22 mouse cellular contexts compared by ENCODE assay signal in genomic region chr3:84431257-84431656, GRCm38 (mm10). TPM values are rescaled to one million over a fixed set of nuclear protein-coding genes. Genes with fewer than 3 reads are reported as not detected.
DNase-seq lines count a peak whose midpoint lies in the region; ATAC-seq and TF ChIP-seq lines count a peak whose summit lies in the region.
"Had no signal": no experiment of that assay in that cellular context is flagged by ENCODE, and none has a peak within 500 bp of the region (broad histone marks: within the 10 kb centered on the region; RNA-seq: fewer than 3 reads in every experiment).

No protein-coding gene starts in this region.

- no peak overlapping the region for H3K9ac ChIP-seq in lung, embryonic 14.5 days
- H3K9ac ChIP-seq in midbrain, embryonic 13.5 days (replicated peaks), result no peak overlapping the region
- H3K9ac ChIP-seq in stomach, embryonic 16.5 days (ENCODE audit: low read length), result peak overlapping the region; percentile 12; the same call in 1 of the 2 replicates
- H3K9ac ChIP-seq: embryonic facial prominence, embryonic 15.5 days; heart, embryonic 15.5 days had no signal

- TF ChIP-seq CTCF in lung, embryonic 14.5 days (IDR thresholded peaks at IDR 0.05; ENCODE audit: low read depth), result no peak

- no peak overlapping the region for H3K4me2 ChIP-seq in lung, embryonic 14.5 days
- H3K4me2 ChIP-seq in midbrain, embryonic 13.5 days (replicated peaks), result no peak overlapping the region
- H3K4me2 ChIP-seq in stomach, embryonic 16.5 days (ENCODE audit: low read depth, low read length), result no peak overlapping the region
- H3K4me2 ChIP-seq: embryonic facial prominence, embryonic 15.5 days; heart, embryonic 11.5 days; heart, embryonic 15.5 days had no signal

- peak; percentile 55; the same call in 1 of the 2 replicates for ATAC-seq in lung, embryonic 14.5 days (ENCODE audit: insufficient read depth)
- ATAC-seq in midbrain, embryonic 13.5 days, result no peak
- no peak for ATAC-seq in stomach, embryonic 16.5 days (ENCODE audit: insufficient read depth, low FRiP score)
- ATAC-seq: CD4-positive, CD25-positive, alpha-beta regulatory T cell, adult 4 months; forebrain, embryonic 14.5 days; hindbrain, embryonic 16.5 days had no signal

- H3K27me3 ChIP-seq in lung, embryonic 14.5 days (ENCODE audit: insufficient read depth, low read length), result no peaks in the 10 kb centered on the region
- H3K27me3 ChIP-seq in midbrain, embryonic 10.5 days (ENCODE audit: low read depth, poor library complexity, severe bottlenecking), result peaks cover 9% of the 10 kb centered on the region; the same call in 1 of the 2 replicates
- no peaks in the 10 kb centered on the region for H3K27me3 ChIP-seq in midbrain, embryonic 13.5 days
- no peaks in the 10 kb centered on the region for H3K27me3 ChIP-seq in stomach, embryonic 16.5 days (ENCODE audit: control insufficient read depth, insufficient read depth, low read length)
- H3K27me3 ChIP-seq: embryonic facial prominence, embryonic 15.5 days had no signal

- no peak overlapping the region for H3K27ac ChIP-seq in lung, embryonic 14.5 days (ENCODE audit: low read depth)
- H3K27ac ChIP-seq in midbrain, embryonic 10.5 days (replicated peaks), result peak overlapping the region; percentile 70; the same call in 1 of the 2 replicates
- H3K27ac ChIP-seq in midbrain, embryonic 13.5 days, result no peak overlapping the region
- H3K27ac ChIP-seq in stomach, embryonic 16.5 days (ENCODE audit: low read length), result 0 out of 2 replicates have a peak overlapping the region, but pooled peaks have one; percentile 87
- H3K27ac ChIP-seq: embryonic facial prominence, embryonic 15.5 days; heart, embryonic 15.5 days had no signal

- DNase-seq in cerebellum, postnatal 10 days, result peak; percentile 33 to 46
- DNase-seq in cerebellum, adult 11-12 months, result no peak
- peak; percentile 66 for DNase-seq in lung, embryonic 14.5 days
- DNase-seq in lung, postnatal 36 days, result no peak
- DNase-seq in midbrain, embryonic 10.5 days (ENCODE audit: low spot score), result no peak
- no peak for DNase-seq in kidney, adult 18-20 months
- DNase-seq: adrenal gland, postnatal 14 days; B cell, adult 2 months; cerebellum, adult 18-20 months; cerebellum, adult 9-11 months; gastrocnemius, postnatal 10 days; heart, adult 18-20 months had no signal

- no peaks in the 10 kb centered on the region for H3K36me3 ChIP-seq in lung, embryonic 14.5 days (ENCODE audit: insufficient read depth)
- no peaks in the 10 kb centered on the region for H3K36me3 ChIP-seq in midbrain, embryonic 10.5 days
- H3K36me3 ChIP-seq in midbrain, embryonic 13.5 days, result no peaks in the 10 kb centered on the region
- no peaks in the 10 kb centered on the region for H3K36me3 ChIP-seq in stomach, embryonic 16.5 days (ENCODE audit: control insufficient read depth, insufficient read depth, low read length)
- H3K36me3 ChIP-seq: embryonic facial prominence, embryonic 15.5 days; forebrain, embryonic 10.5 days; heart, embryonic 15.5 days had no signal

- 26% methylated on average over 5 of the region's 5 CpGs for WGBS in lung, embryonic 14.5 days
- WGBS in midbrain, embryonic 10.5 days, result 89% methylated on average over 5 of the region's 5 CpGs
- 72% methylated on average over 5 of the region's 5 CpGs for WGBS in midbrain, embryonic 13.5 days
- 28% methylated on average over 5 of the region's 5 CpGs for WGBS in stomach, embryonic 16.5 days

- H3K4me1 ChIP-seq in lung, embryonic 14.5 days (ENCODE audit: insufficient read depth), result peaks cover 22% of the 10 kb centered on the region
- peaks cover 48% of the 10 kb centered on the region for H3K4me1 ChIP-seq in midbrain, embryonic 10.5 days
- H3K4me1 ChIP-seq in midbrain, embryonic 13.5 days (replicated peaks), result peaks cover 30% of the 10 kb centered on the region
- peaks cover 40% of the 10 kb centered on the region for H3K4me1 ChIP-seq in stomach, embryonic 16.5 days (ENCODE audit: control insufficient read depth, insufficient read depth, low read length)

- no peaks in the 10 kb centered on the region for H3K9me3 ChIP-seq in lung, embryonic 14.5 days (ENCODE audit: low read depth, low read length)
- no peaks in the 10 kb centered on the region for H3K9me3 ChIP-seq in midbrain, embryonic 10.5 days (replicated peaks)
- H3K9me3 ChIP-seq in midbrain, embryonic 13.5 days, result no peaks in the 10 kb centered on the region
- H3K9me3 ChIP-seq in stomach, embryonic 16.5 days (replicated peaks; ENCODE audit: control insufficient read depth, low read length), result no peaks in the 10 kb centered on the region
- H3K9me3 ChIP-seq: embryonic facial prominence, embryonic 15.5 days; forebrain, embryonic 10.5 days; heart, embryonic 15.5 days had no signal

- H3K4me3 ChIP-seq in lung, embryonic 14.5 days (ENCODE audit: low read depth, low read length), result no peak overlapping the region
- no peak overlapping the region for H3K4me3 ChIP-seq in midbrain, embryonic 10.5 days
- no peak overlapping the region for H3K4me3 ChIP-seq in midbrain, embryonic 13.5 days (replicated peaks)
- no peak overlapping the region for H3K4me3 ChIP-seq in stomach, embryonic 16.5 days (replicated peaks; ENCODE audit: low read length)
- H3K4me3 ChIP-seq: embryonic facial prominence, embryonic 15.5 days; erythroblast, embryonic 14.5 days; forebrain, embryonic 10.5 days; heart, embryonic 15.5 days had no signal

RNA-seq across cellular contexts. Expression of gene Fhdc1, which starts 49.0 kb away (rescaled TPM):
- polyA plus RNA-seq in lung, embryonic 14.5 days (2014; fragmentation: Nextera tagmentation; extraction: Ambion mirVana), result 15.6 and 16.6 TPM in 2 replicates
- polyA plus RNA-seq in midbrain, embryonic 10.5 days (2016; fragmentation: Nextera tagmentation; extraction: Ambion mirVana), result 2.0 and 2.1 TPM in 2 replicates
- 3.0 and 3.5 TPM in 2 replicates for polyA plus RNA-seq in midbrain, embryonic 13.5 days (2015; fragmentation: Nextera tagmentation; extraction: Ambion mirVana)
- 20.0 and 21.2 TPM in 2 replicates for polyA plus RNA-seq in stomach, embryonic 16.5 days (2015; fragmentation: Nextera tagmentation; extraction: Ambion mirVana)

Comparison
In these comparisons a context has a peak if more than half of its experiments do, and no peak if none do; other contexts are left out.
1. DNase-seq: peak in cerebellum, postnatal 10 days (2 of 2) and lung, embryonic 14.5 days (single experiment); none in cerebellum, adult 11-12 months (single experiment), lung, postnatal 36 days (single experiment), midbrain, embryonic 10.5 days (single experiment) and kidney, adult 18-20 months (single experiment).
2. H3K27ac ChIP-seq: peak in midbrain, embryonic 10.5 days (single experiment) and stomach, embryonic 16.5 days (single experiment); none in lung, embryonic 14.5 days (single experiment) and midbrain, embryonic 13.5 days (single experiment).